Mouse (Mus musculus) thymus, postnatal 36 days (tissue): ENCODE measurements around the gene Hace1.
"Not testable (repeated sequence)": the region's sequence is repeated elsewhere in the genome, so short reads cannot be mapped to it uniquely, and the experiment has no call there.

ENCODE experiments used
- DNase-seq, 2 experiments: peaks; one replicate each; pipeline ENCODE4 v3.0.0; 2022; ENCODE audit warnings: mixed read lengths in 2 of 2

The Hace1 gene

DNA sequence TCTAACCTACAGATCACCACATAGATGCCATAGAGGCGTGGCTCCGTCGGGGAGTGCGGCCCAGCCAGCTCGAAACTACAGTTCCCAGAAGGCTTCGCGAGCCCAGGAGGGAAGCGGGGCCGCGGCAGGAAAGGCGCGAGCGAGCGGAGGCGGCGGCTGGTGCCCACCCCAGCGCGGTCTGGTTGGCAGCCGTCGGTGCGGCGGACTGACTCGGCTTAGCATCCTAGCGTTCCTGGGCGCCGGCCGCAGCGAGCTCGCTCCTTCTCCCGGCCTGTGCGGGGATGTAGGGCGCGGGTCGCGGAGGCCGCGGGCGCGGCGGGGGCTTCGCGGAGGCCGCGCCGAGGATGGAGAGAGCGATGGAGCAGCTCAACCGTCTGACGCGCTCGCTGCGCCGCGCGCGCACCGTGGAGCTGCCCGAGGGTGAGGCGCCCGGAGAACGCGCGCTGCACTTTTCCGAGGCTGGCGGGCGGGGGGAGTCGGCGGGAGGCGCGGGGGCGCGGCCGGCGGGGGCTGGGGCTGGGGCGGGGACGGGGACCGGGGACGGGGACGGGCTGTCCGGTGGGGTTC lies at the start of gene Hace1:
Gene Hace1 (plus strand): TSS at position 99 of the 567 bp plus-strand sequence.
- DNase-seq = peak; percentile 86 to 90

DNA sequence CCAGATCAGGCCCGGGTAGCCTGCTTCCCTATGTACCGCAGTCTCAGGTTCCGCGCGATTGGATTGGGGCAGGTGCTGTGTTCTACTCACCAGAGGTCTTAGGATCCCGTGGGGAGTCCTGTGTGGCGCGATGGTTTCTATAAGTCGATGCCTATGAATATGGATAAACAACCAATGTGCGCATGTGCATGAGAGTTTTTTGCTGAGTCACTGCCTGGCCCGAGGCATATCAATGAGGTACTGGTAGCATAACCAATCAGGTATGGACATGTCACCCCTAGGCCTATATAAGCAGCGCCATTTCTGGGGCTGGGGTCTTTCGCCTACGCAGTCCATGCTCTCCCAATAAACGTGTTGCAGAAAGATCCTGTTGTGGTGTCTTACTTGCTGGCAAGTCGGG lies 40.3 kb upstream of the Hace1 start:
- not testable (repeated sequence) for DNase-seq

DNA sequence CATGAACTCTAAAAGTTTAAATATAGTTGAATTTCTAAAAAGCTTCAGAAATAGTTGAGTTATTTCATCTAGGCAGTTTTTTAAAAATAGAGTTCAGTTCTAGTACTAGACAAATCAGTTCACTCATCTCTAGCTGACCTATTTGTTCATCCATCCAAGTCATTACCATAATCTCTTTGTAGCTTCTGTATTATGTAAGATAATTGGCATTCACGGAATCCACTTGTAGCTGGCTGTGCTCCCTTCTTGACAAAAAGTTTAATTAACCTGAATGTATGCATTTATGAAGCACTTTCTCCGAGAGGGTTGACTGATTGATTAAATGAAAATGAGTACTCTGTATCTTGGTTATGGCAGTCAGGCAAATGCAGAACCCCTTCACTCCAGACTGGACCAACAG lies 34.9 kb upstream of the Hace1 start:
- DNase-seq = no peak

- DNase-seq = no peak
Observed at GRCm38 (mm10) chr10:45546799-45547198, 30.8 kb upstream of the Hace1 start.

DNA sequence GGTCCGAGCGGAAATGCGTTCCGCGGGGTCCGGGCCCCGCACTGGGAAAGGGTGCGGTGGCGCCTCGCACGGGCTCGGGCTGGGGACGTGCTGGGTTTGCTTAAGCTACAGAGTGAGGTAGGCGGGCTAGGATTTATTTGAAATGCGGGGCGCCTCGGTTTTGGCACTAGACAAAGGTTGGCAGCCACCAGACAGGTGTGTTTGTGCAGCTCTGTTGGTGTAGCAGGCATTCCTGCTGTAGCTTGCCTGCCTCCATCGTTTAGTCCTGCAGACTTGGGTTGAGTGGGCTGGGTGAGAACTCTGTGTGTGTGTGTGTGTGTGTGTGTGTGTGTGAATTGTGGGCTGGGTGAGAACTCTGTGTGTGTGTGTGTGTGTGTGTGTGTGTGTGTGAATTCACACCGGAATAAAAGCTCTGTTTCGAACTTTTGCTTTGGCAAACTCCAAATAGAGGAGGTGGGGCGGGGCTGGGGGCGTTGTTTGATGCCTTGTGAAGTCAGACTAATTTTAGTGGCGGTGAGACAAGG lies 731 bp downstream of the Hace1 start:
- DNase-seq = peak; percentile 44 to 52

DNA sequence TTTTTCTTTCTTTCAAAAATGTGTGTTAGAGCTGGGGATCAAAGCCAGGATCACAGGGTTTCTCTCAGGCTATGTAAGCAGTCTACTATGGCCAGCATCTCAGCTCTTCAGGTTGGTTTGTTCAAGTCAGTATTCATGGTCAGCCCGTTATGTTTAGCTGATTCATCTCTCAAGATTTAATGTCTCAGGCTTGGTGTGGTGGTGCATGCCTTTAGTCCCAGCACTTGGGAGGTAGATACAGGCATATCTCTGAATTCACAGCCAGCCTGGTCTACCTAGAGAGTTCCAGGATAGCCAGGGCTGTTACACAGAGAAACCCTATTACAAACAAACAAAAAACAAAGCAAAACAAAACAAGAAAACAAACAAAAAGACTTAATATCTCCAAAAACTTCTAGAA lies 5.7 kb downstream of the Hace1 start:
- no peak for DNase-seq

GRCm38 (mm10) chr10:45583829-45584228 lies 6.2 kb downstream of the Hace1 start:
- no peak for DNase-seq

GRCm38 (mm10) chr10:45584311-45585102 lies 6.9 kb downstream of the Hace1 start:
- no peak for DNase-seq

DNA sequence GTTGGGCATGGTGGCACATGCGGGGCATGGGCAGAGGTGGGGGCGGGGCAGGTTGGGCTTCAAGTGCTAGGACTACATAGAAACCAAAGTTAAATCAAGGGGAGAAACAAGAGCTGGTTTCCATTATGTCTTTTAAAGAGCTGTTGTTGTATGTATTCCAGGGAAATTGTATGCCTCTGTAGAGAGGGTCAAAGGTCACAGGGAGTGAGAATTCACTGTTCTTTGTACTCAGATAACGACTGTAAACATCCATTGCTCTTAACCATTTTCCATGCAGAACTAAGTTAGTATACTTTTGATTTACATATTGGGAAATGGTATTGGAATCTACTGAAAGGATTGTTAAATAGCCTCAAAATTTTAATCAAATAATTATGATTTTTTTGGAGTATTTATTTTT lies 28.2 kb downstream of the Hace1 start:
- DNase-seq = no peak

GRCm38 (mm10) chr10:45610727-45611126 lies 33.1 kb downstream of the Hace1 start:
- DNase-seq = no peak

DNA sequence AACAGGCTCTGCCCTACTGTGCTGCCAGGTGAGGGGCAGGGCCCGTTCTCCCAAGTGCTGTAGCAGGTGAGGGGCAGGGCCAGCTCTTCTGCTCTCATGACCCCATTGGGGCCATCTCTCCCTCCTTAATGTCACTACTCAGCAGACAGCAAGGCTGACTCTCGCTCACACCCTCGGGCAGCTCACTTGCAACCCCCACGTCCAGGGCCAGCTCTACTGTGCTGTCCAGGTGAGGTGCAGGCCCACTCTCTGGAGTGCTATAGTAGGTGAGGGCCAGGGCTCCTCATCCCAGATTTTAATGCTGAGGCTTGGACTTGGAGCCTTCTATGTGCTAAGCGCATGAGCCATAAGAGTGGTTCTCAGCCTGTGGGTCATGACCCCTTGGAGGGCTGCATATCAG lies 38.4 kb downstream of the Hace1 start:
- no peak for DNase-seq

DNA sequence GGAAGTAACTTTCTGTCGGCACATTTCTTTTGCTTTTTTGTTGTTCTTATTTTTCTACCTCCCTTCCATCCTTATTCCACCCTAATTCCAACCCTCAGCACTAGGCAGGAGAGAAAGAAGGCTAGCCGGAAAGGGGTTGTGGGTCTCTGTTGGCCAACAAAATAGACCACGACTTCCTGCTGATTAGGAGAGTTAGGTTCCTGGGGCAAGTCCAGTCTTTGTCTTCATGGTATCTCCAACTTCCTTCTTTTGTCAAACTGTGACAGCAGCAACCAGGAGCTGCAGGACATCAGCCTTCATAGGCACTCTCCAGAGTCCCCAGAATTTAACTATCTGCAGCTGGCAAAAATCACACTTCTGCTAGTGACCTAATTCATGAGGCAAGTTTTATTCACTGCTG lies 41.4 kb downstream of the Hace1 start:
- no peak for DNase-seq

GRCm38 (mm10) chr10:45631995-45632394 lies 54.4 kb downstream of the Hace1 start:
- DNase-seq = no peak

GRCm38 (mm10) chr10:45632641-45633040 lies 55.0 kb downstream of the Hace1 start:
- DNase-seq = no peak

- DNase-seq = no peak
Observed at GRCm38 (mm10) chr10:45635201-45635600, 57.6 kb downstream of the Hace1 start.

DNA sequence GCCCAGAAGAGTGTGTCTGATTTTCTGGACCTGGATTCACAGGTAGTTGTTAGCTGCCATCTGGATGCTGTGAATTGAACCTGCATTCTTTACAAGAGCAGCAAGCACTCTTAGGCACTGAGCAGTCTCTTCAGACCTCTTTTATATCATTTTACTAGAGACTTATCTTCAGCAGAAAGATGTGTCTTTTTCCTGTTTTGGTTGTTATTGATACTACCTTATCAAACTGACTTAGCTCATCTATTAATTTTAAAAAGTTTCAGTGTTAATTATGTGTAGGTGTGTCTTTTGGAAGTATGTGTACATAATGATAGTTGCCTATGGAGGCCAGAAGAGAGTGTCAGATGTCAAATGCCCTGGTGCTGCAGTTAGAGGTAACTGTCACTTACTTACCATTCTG lies 62.1 kb downstream of the Hace1 start:
- DNase-seq = no peak

DNA sequence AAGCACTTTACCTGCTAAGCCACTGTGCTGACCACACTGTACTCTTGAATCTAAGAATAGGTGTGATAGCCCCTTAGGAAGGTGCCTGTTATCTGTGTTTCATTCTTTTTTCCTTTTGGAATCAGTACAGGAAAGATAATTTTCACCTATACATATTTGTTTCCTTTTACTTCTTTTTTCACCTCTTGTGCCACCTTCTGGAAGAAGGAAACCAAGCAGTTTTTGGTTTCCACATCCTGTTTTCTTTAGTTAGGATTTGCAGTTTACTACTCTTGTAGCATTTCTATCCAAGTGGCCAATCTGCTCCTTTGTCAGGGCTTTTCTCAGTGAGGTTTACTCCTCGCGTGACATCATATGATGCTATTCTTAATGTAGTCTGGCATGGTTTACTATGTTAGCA lies 76.4 kb downstream of the Hace1 start:
- no peak for DNase-seq

- no peak for DNase-seq
Observed at GRCm38 (mm10) chr10:45662015-45662414, 84.4 kb downstream of the Hace1 start.

DNA sequence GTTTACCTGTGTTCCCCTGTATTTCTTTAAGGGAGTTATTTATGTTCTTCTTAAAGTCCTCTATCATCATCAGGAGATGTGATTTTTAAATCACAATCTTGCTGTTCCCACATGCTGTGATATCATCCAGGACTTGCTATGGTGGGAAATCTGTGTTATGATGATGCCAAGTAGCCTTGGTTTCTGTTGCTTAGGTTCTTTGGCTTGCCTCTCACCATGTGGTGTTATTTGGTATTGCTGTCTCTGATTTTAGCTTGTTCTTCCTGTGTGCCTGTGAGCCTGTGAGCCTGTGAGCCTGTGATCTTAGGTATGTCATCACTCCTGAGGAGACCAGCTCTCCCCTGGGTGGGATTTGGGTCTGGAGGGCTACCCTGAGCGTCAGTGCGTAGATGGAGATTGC lies 90.6 kb downstream of the Hace1 start:
- no peak for DNase-seq

- DNase-seq = no peak
Observed at GRCm38 (mm10) chr10:45676796-45677195, 99.2 kb downstream of the Hace1 start.

DNA sequence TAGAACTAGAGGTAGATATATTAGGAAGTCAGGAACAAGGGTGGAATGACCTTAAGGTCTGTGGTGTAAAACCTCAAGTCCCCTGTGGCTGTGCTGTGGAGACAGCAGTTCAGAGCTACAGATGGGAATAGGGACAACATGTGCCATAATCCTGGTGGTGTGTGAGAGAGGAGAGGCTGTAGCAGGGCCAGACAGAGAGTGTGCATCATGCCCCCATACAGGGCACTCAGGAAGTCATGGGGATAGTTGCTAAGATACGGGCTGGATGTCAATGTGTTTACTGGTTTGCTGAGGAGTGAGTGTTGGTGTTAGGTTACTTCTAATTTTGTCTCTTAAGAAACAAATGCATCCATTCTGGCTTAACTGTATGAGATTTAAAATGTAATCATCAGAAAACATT lies 108.6 kb downstream of the Hace1 start:
- no peak for DNase-seq

- no peak for DNase-seq
Observed at GRCm38 (mm10) chr10:45694931-45695330, 117.3 kb downstream of the Hace1 start.

DNA sequence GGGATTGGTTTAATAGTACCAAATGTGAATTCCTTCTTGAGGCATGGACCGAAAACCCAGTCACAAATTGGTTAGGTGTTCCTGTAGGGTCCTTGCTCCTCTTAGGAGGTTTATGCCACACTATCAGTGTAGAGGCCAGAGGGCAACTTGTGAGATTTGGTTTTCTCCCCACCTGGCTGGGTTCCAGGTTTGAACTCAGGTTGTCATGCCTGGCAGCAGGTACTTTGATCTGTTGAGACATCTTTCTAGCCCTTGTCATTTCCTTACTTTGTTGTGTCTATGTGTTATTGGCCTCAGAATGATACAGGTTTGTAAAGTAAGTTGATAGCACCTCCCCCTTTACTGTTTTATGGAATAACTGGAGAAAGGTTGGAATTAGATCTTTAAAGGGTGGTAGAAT lies 117.9 kb downstream of the Hace1 start:
- no peak for DNase-seq

DNA sequence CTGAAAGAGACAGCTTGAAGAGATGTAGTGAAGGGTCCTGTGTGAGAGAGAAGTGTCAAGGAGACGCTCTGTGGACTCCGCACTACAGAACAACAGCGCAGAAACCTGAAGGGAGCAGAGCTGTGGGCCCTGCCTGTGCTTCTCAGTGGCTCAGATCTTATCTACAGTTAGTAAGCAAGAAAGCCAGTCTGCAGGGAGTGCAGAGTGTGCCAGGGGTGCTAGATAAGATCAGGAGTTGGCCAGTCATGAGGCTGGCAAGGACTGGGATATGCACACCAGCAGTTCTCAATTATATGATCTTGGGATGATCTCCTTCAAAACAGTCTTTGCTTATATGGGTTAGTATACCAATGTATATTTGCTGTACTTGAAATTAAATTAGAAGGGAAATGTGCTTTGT lies 121.3 kb downstream of the Hace1 start:
- DNase-seq = no peak

DNA sequence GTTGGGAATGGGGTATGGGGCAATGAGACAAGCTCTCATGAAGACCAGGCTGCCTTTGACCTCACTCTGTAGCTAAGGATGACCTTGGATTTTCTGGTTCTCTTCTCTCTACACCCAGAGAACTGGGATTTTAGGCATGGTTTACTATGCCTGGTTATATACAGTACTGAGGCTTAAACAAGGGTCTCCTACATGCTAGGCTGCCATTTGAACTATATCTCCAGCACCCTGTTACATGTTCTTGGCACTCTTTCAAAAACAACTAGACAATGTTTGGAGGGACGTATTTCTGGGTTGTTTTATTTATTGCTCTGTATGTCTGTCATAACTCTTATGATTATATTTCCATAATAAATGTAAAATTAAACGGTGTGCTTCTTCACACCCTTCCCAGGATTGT lies 129.2 kb downstream of the Hace1 start:
- no peak for DNase-seq
